Mouse (Mus musculus): ENCODE measurements at regions not wholly inside any gene's neighbourhood (a gene's known extent, or its start where the extent isn't known, plus 50 kb on each side); places are given as distances from the start of the nearest gene placed in this dataset.

DNA sequence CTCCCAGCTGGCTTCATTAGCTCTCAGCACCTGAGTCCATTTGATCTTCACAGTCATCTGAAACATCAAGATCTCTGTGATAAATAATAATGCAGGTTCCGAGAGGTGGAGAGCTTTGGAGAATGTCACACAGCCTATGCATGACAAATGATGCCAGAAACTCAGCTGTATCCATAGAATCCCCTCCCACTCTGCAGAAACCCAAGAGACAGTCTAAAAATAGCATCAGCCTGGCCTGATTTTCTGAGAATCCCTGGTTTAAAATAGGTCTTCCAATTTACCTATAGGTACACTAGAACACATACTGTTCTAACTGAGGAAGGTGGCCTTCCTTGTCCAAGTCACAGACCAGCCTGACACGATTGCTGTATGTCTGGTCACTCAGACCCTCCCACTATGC lies 184.0 kb upstream of the B3gat1 start:
- Histone ChIP-seq H3K4me1 (ENCODE audit: insufficient read depth) (no peaks in the 10 kb centered on the region), H3K4me2 (ENCODE audit: low read depth) (no peak overlapping the region), H3K9me3 (ENCODE audit: low read length) (no peaks in the 10 kb centered on the region), H3K9ac (no peak overlapping the region), H3K4me3 (ENCODE audit: low read depth, low read length) (no peak overlapping the region), H3K27ac (ENCODE audit: low read depth, low read length) (no peak overlapping the region), H3K27me3 (ENCODE audit: insufficient read depth, low read length) (no peaks in the 10 kb centered on the region), H3K36me3 (ENCODE audit: insufficient read depth) (no peaks in the 10 kb centered on the region)
- no peak for TF ChIP-seq CTCF (IDR thresholded peaks at IDR 0.05; ENCODE audit: low read depth)
- no peak for ATAC-seq
- no peak for DNase-seq
- 82% methylated on average over 2 of the region's 2 CpGs for WGBS

GRCm38 (mm10) chr9:26575990-26576389 lies 157.5 kb upstream of the B3gat1 start:
- H3K4me3 ChIP-seq (ENCODE audit: low read depth, low read length), result no peak overlapping the region
- ATAC-seq (peak; percentile 48; the same call in 1 of the 2 replicates), DNase-seq (no peak)
- no peak for TF ChIP-seq CTCF (IDR thresholded peaks at IDR 0.05; ENCODE audit: low read depth)
- no peak overlapping the region for H3K27ac ChIP-seq (ENCODE audit: low read depth, low read length)
- H3K27me3 ChIP-seq (ENCODE audit: insufficient read depth, low read length), result no peaks in the 10 kb centered on the region
- 42% methylated on average over 6 of the region's 6 CpGs for WGBS
- no peaks in the 10 kb centered on the region for H3K4me1 ChIP-seq (ENCODE audit: insufficient read depth)
- H3K9ac ChIP-seq, result no peak overlapping the region
- no peaks in the 10 kb centered on the region for H3K36me3 ChIP-seq (ENCODE audit: insufficient read depth)
- no peaks in the 10 kb centered on the region for H3K9me3 ChIP-seq (ENCODE audit: low read length)
- H3K4me2 ChIP-seq (ENCODE audit: low read depth), result no peak overlapping the region

DNA sequence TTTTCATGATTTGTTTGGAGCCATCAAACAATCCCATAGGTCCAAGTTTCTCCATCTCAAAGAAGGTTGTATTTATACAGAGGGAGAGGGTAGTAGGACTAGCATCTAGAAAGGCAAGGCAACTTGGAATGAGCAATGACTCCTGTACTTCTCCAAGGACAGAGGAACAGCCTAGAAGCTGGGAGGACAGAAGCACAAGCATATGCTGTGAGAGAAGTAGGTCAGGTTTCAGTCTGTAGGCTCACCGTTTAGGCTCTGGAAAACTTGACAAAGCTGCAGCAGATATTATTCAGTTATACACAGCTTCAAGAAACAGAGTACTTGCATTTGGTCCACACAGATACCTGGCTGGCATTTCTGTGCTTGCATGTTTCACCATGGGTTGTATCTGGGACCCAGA lies 131.5 kb upstream of the B3gat1 start:
- Histone ChIP-seq H3K27ac (ENCODE audit: low read depth, low read length) (no peak overlapping the region), H3K4me1 (ENCODE audit: insufficient read depth) (no peaks in the 10 kb centered on the region), H3K4me3 (ENCODE audit: low read depth, low read length) (no peak overlapping the region), H3K9ac (no peak overlapping the region), H3K36me3 (ENCODE audit: insufficient read depth) (no peaks in the 10 kb centered on the region), H3K27me3 (ENCODE audit: insufficient read depth, low read length) (no peaks in the 10 kb centered on the region), H3K9me3 (ENCODE audit: low read length) (no peaks in the 10 kb centered on the region), H3K4me2 (ENCODE audit: low read depth) (no peak overlapping the region)
- TF ChIP-seq CTCF (IDR thresholded peaks at IDR 0.05; ENCODE audit: low read depth), result no peak
- 93% methylated on average over 1 of the region's 1 CpGs for WGBS
- DNase-seq, result no peak
- ATAC-seq, result no peak

DNA sequence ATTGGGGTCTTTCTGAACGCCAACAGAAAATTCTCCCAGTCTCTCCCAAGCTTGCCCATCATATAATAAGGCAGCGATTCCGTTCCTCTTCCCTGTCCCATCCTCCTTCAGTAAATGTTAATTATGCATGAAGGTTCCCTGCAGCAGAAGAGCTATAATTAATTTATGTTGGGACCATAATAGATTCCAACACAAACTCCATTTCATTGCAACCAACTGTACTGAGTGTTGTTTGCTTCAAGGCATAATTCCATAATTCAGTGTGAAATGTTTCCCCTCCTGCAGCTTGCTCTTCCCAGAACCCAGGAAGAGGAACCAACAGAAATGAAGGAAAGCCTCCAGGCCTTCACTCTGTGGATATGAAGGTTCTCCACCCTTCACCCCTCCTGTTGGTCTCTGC lies 129.0 kb upstream of the B3gat1 start:
- H3K9me3 ChIP-seq (ENCODE audit: low read length), result no peaks in the 10 kb centered on the region
- no peak for TF ChIP-seq CTCF (IDR thresholded peaks at IDR 0.05; ENCODE audit: low read depth)
- 72% methylated on average over 3 of the region's 3 CpGs for WGBS
- H3K27me3 ChIP-seq (ENCODE audit: insufficient read depth, low read length), result no peaks in the 10 kb centered on the region
- H3K4me1 ChIP-seq (ENCODE audit: insufficient read depth), result no peaks in the 10 kb centered on the region
- H3K4me3 ChIP-seq (ENCODE audit: low read depth, low read length), result no peak overlapping the region
- no peak overlapping the region for H3K27ac ChIP-seq (ENCODE audit: low read depth, low read length)
- DNase-seq (no peak), ATAC-seq (peak; percentile 55)
- H3K4me2 ChIP-seq (ENCODE audit: low read depth), result no peak overlapping the region
- H3K9ac ChIP-seq, result no peak overlapping the region
- H3K36me3 ChIP-seq (ENCODE audit: insufficient read depth), result no peaks in the 10 kb centered on the region

- no peaks in the 10 kb centered on the region for H3K36me3 ChIP-seq (ENCODE audit: insufficient read depth)
- ATAC-seq, result peak; percentile 62; the same call in 1 of the 2 replicates
- no peaks in the 10 kb centered on the region for H3K27me3 ChIP-seq (ENCODE audit: insufficient read depth, low read length)
- H3K4me3 ChIP-seq (ENCODE audit: low read depth, low read length), result no peak overlapping the region
- H3K9me3 ChIP-seq (ENCODE audit: low read length), result no peaks in the 10 kb centered on the region
- DNase-seq, result no peak
- no peak overlapping the region for H3K4me2 ChIP-seq (ENCODE audit: low read depth)
- no peak overlapping the region for H3K9ac ChIP-seq
- 0 out of 2 replicates have a peak, but pooled peaks cover 4% of the 10 kb centered on the region for H3K4me1 ChIP-seq (ENCODE audit: insufficient read depth)
- no peak overlapping the region for H3K27ac ChIP-seq (ENCODE audit: low read depth, low read length)
- TF ChIP-seq CTCF (IDR thresholded peaks at IDR 0.05; ENCODE audit: low read depth), result no peak
- 47% methylated on average over 6 of the region's 6 CpGs for WGBS
These were observed 121.7 kb upstream of the B3gat1 start for GRCm38 (mm10) chr9:26611711-26612437.

GRCm38 (mm10) chr9:26622840-26623448 lies 110.6 kb upstream of the B3gat1 start:
- no peak for TF ChIP-seq CTCF (IDR thresholded peaks at IDR 0.05; ENCODE audit: low read depth)
- no peaks in the 10 kb centered on the region for H3K27me3 ChIP-seq (ENCODE audit: insufficient read depth, low read length)
- H3K4me2 ChIP-seq (ENCODE audit: low read depth), result no peak overlapping the region
- H3K36me3 ChIP-seq (ENCODE audit: insufficient read depth), result no peaks in the 10 kb centered on the region
- no peak overlapping the region for H3K4me3 ChIP-seq (ENCODE audit: low read depth, low read length)
- DNase-seq (peak; percentile 37), ATAC-seq (peak; percentile 82)
- H3K4me1 ChIP-seq (ENCODE audit: insufficient read depth), result no peaks in the 10 kb centered on the region
- 29% methylated on average over 1 of the region's 1 CpGs for WGBS
- no peak overlapping the region for H3K9ac ChIP-seq
- no peaks in the 10 kb centered on the region for H3K9me3 ChIP-seq (ENCODE audit: low read length)
- H3K27ac ChIP-seq (ENCODE audit: low read depth, low read length), result no peak overlapping the region

DNA sequence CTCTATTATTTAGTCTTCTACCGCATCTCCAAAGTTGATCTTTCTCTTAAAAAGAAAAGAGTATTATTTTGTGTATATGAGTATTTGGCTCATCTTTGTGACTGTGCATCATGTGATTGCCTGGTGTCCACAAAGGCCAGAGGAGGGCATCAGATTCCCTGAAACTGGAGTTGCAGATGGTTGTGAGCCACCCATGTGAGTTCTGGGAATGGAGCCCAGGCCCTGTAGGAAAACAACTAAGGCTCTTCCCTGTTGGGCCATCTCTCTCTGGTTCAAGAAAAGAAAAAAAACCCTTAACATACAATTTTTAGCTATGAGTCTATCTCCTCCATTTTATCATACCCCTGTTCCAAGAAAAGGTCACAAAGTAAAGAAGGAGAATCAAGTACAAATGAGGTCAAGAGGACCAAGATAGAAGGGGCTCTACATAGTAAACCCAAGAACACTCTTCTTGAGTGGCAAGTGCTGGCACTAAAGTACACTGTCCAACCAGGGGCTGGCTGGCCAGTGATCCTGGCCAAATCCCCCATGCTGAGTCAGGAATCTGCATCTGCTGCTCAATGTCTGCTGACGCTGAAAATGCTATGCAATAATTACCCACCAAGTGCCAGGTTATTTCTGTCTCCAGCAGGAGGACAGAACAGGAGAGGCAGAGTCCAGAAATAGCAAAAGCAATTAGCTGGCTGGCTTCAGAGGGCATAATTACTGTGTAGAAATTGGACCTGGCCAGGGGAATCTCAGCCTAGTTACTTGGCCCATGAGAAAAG lies 108.2 kb upstream of the B3gat1 start:
- Histone ChIP-seq H3K27me3 (ENCODE audit: insufficient read depth, low read length) (no peaks in the 10 kb centered on the region), H3K4me1 (ENCODE audit: insufficient read depth) (no peaks in the 10 kb centered on the region), H3K9ac (no peak overlapping the region), H3K4me2 (ENCODE audit: low read depth) (no peak overlapping the region), H3K36me3 (ENCODE audit: insufficient read depth) (no peaks in the 10 kb centered on the region), H3K9me3 (ENCODE audit: low read length) (no peaks in the 10 kb centered on the region), H3K4me3 (ENCODE audit: low read depth, low read length) (no peak overlapping the region), H3K27ac (ENCODE audit: low read depth, low read length) (no peak overlapping the region)
- ATAC-seq (no peak), DNase-seq (no peak)
- TF ChIP-seq CTCF (IDR thresholded peaks at IDR 0.05; ENCODE audit: low read depth), result no peak
- 63% methylated on average over 2 of the region's 2 CpGs for WGBS

Measured in forebrain, postnatal 0 days (tissue).